Mouse (Mus musculus) frontal cortex, postnatal 14 days (tissue): ENCODE measurements at regions not wholly inside any gene's neighbourhood (a gene's known extent, or its start where the extent isn't known, plus 50 kb on each side); places are given as distances from the start of the nearest gene placed in this dataset.
"Not testable (repeated sequence)": the region's sequence is repeated elsewhere in the genome, so short reads cannot be mapped to it uniquely, and the experiment has no call there.

Experiments used
- DNase-seq, 2 experiments: peaks; one replicate each; pipeline ENCODE4 v3.0.0; 2022; ENCODE audit warnings: low spot score in 2 of 2

- DNase-seq, result no peak
Observed at GRCm38 (mm10) chr17:14144082-14144481, 60.0 kb downstream of the Dact2 start.

- DNase-seq, result no peak
Observed at GRCm38 (mm10) chr17:14141669-14142068, 62.4 kb downstream of the Dact2 start.

- no peak for DNase-seq
Observed at GRCm38 (mm10) chr17:14140266-14140665, 63.8 kb downstream of the Dact2 start.

- no peak for DNase-seq
Observed at GRCm38 (mm10) chr17:14138941-14139340, 65.2 kb downstream of the Dact2 start.

GRCm38 (mm10) chr17:14136702-14137315 is 67.3 kb downstream of the Dact2 start:
- DNase-seq, result peak; percentile 51 to 62

GRCm38 (mm10) chr17:14134604-14135003 is 69.5 kb downstream of the Dact2 start:
- no peak for DNase-seq

GRCm38 (mm10) chr17:14133986-14134385 is 70.1 kb downstream of the Dact2 start:
- no peak for DNase-seq

- DNase-seq, result not testable (repeated sequence)
Observed at GRCm38 (mm10) chr17:14127031-14127430, 67.7 kb upstream of the Gm7358 start.

GRCm38 (mm10) chr17:14118863-14119262 is 59.5 kb upstream of the Gm7358 start:
- no peak for DNase-seq

- no peak for DNase-seq
Observed at GRCm38 (mm10) chr17:14116223-14116622, 56.9 kb upstream of the Gm7358 start.

- DNase-seq, result no peak
Observed at GRCm38 (mm10) chr17:14114856-14115255, 55.5 kb upstream of the Gm7358 start.

GRCm38 (mm10) chr17:14111692-14112091 is 52.4 kb upstream of the Gm7358 start:
- DNase-seq, result peak in 1 of 2 experiments; percentile 35
